Mouse (Mus musculus) adrenal gland, adult 8-10 months (tissue): ENCODE results near the gene Morn4. TPM values are rescaled to one million over a fixed set of nuclear protein-coding genes. Genes with fewer than 3 reads are reported as not detected.

Source experiments
- DNase-seq: peaks from one replicate; pipeline ENCODE4 v3.0.0; 2022
- total RNA-seq, 4 experiments: library from RNA; stranded (reverse); gene quantifications; 2 replicates each; pipeline ENCODE4 v1.2.4; 2022

Morn4 gene
- total RNA-seq, 4 experiments from 2014 or later, result 9.1 to 25.1 (median 19.8) TPM

DNA sequence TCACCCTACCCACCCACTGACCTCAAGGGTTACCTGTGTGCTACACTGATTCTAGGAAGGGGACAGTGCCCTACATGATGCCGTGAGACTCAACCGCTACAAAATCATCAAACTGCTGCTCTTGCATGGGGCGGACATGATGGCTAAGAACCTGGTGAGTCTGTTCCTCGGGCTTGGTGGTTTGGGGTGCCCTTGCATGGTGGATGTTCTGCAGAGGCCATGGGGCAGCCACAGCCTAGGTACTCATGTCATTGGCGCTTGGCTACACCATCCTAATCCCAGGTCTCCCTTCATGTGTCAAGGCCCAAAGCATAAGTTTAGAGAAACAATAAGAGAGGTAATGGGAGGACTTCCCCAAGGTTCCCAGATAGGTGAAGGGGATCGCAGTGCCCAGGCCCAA, 42.2 kb downstream of the Morn4 start:
- DNase-seq, result no peak

DNA sequence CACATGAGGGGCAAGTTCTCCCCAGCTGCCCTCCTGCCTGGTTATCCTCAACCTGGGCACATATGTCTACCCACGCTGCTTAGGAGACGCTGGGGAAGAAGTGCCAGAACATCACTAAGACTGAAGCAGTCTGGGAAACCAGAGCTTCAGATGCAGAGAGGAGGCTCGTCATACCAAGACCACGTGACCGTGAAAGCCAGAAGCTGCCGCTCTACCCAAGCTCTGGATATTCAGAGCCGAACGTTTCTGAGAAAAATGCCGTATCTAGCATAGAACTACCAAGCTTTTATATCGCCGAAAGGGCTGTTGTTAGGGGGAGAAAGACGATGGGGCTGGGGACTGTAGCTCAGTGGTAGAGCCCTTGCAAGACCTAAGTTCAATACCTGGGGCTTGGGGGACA, 47.8 kb downstream of the Morn4 start:
- DNase-seq, result no peak

DNA sequence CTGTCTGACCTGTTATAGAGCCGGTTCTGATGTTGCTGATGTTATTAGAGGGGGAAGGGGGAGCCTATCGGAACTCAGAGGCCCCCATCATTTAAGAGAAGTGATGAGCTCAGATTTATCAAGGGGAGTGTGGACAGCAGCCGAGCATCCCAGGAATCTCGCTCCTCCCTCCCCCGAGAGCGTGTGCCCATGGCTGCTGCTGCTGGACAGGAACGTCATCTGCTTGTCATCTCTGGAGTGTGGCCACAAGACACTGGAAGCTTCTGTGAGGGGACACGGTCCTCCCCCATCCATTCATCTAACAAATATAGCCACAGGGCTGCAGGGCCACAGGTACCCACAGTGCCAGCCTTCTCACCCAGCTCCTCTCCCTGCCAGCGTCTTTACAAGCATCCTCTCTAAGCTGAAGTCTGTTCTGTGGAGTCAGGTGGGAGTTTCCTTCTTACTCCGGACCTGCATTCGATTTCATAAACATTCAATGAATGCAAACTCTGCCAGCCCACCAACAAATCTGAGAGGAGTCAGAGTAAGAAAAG, 48.9 kb downstream of the Morn4 start:
- no peak for DNase-seq

DNA sequence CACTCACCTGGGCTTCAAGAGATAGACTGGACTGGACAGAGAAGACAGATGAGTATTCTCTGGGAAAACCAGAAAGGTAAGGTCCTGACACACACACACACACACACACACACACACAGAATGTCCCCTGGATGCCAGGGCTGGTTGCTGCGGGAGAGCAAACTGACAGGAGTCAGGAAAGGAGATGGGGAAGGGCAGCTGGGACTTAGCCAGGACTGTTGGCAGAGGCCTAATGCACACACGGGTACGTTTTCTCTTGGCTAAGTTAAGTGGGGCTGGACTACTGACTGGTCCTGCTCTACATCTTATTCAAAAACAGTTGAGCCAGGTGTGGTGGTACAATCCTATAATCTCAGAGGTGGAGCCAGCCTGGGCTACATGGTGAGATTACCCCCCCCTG, 49.8 kb downstream of the Morn4 start:
- no peak for DNase-seq

DNA sequence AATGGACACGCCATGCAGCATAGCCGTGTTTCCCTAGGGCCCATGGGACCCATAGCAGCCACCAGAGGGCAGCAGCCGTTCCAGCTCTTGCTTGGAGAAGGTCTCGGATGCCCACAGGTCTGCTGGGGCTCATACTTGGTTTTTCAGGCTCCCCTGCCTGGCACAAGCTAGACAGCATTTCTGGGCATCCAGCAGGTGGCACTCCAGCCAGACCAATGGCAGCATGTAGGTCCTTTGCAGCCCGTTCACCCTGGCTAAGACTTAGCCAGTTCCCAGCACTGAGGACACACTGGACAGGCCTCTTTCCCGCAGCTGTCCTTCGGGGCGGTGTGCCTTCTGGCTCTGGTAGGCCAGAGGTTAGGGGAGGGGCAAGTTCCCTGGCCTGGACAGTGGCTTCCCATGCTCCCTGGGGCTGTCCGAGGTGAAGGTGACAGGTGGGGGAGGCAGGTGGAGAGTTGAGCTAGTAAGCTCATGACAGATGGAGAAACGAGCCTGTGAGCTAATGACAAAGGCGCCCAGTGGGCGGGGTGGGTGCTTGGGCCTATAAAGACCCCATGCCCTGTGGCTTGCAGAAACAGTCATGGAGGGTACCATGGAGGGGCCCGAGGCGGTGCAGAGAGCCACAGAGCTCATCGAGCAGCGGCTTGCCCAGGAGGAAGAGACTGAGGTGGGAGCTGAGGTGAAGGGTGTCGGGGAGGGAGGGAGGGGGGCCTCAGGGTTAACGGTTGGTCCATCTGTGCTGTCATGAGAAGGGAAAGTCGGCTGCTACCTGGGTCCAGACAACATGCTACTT, 50.5 kb downstream of the Morn4 start, which contains the start of gene Ankrd2:
Gene Ankrd2 (plus strand): TSS at position 545 of the 793 bp plus-strand sequence.
- peak; percentile 83 for DNase-seq

DNA sequence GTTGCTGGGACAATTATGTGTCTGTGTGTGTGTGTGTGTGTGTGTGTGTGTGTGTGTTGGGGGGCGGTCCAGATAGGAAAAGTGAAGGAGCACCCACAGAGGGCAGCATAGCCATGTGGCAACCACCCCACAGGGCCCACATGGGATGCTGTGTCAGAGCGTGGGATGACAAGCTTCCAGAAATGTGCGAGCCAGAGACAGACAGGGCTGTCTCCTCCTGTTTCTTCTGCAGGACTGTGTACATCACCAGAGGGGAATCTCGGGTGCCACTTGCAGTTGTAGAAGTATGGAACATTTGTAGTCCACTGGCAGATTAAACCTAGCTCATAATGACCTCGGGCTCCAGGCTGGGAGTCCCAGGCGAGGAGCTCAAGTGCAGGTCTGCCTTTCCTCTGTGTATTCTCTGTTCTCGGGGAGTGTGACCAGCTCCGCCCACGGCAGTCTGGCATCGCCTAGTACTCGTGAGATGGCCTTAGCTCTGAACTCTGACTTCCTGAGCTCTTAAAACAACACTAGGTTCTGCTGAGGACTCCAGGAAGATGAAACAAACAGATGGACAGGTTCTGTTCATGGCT, 51.2 kb downstream of the Morn4 start:
- no peak for DNase-seq

DNA sequence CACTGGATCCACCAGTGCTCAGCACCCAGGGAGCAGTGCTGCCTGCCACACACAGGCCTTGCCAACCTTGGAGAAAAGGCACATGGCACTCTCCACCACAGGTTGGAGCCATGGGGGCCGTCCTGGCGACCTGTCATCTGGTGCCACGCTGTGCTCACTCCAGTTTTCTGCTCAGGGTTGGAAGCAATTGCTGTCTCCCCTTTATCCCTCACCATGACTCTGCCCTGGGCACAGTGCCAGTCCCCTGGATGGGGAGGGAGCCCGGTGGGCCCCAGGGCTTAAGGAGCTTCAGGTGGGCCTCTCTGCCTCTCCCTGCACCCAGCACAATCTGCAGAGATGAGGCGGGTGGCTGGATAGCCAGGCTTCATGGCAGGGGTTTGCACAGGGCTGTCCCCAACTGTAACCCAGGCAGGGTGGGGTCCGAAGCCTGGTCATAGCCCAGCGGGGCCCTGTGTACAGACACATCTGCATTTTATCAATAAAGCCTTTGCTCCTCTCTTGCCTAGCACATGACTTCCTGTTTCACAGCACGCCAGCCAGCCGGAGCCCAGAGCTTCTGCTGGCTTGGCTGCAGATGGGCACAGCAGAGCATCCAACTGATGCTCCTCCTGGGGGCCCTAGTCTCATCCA, 51.9 kb downstream of the Morn4 start:
- DNase-seq, result no peak

DNA sequence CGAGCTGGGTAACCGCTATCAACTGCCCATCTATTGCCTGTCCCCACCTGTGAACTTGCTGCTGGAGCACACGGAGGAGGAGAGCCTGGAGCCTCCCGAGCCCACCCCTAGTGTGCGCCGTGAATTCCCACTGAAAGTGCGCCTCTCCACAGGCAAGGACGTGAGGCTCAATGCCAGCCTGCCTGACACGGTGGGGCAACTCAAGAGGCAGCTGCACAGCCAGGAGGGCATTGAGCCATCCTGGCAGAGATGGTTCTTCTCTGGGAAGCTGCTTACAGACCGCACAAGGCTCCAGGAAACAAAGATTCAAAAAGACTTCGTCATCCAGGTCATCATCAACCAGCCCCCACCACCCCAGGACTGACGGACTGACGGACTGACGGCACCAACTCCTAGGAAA, 52.5 kb downstream of the Morn4 start:
- no peak for DNase-seq

DNA sequence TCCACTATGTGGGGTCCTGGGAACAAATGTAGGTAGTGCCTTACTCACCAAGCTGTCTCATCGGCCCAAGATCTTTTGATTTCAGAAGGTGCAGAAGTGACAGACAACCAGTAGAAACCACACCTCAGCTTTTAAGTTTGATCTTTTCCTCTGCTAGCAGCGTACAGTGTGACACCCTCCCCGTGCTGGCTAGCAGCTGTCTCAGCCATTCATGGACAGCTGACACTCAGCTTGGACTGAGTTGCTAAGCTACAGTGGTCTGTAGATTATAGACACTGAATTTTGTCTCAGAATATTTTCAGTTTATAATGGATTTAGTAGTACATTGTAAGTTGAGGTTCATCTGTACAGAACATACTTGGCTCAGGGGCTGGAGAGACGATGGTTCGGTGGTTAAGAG, 55.0 kb downstream of the Morn4 start:
- no peak for DNase-seq

DNA sequence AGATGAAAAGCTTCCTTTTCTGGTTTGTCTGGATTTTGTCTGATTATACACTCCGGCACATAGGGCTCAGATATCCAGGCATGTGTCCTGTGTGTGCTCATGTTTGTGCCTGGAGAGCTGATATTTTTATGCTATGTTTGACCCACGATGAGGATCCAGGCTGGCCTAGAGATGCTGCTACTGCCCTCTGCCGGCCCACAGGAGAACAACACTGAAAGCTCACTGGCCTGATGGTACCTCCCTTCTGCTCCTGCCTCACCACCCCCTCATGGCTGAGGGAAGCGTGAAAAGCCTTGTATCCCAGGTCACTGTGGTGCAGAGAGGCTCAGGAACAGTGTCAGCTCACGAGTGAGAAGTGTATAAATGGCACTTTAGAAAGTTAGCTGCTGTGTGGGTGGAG, 60.0 kb downstream of the Morn4 start:
- DNase-seq, result peak; percentile 65

Other genes starting within 250 kb of the Morn4 start
- 1 to 10 TPM; 1.8 to 4.4 (median 3.8) TPM for gene Frat2, start 238.2 kb downstream of the Morn4 start, total RNA-seq
- gene Rrp12, start 190.2 kb downstream of the Morn4 start, total RNA-seq, result 10 to 100 TPM; 15.8 to 17.9 (median 17.0) TPM
- 100 to 1,000 TPM; 650 to 931 (median 818) TPM for gene Pgam1, start 174.4 kb downstream of the Morn4 start, total RNA-seq
- 10 to 100 TPM; 26.6 to 34.0 (median 30.8) TPM for gene Exosc1, start 152.9 kb downstream of the Morn4 start, total RNA-seq
- gene Zdhhc16, start 152.9 kb downstream of the Morn4 start, total RNA-seq, result 10 to 100 TPM; 29.5 to 40.7 (median 34.8) TPM
- gene Mms19, start 105.2 kb downstream of the Morn4 start, total RNA-seq, result 10 to 100 TPM; 25.4 to 36.3 (median 29.7) TPM
- gene Ubtd1, start 104.6 kb downstream of the Morn4 start, total RNA-seq, result 10 to 100 TPM; 17.2 to 23.2 (median 21.2) TPM
- gene Ankrd2, start 50.4 kb downstream of the Morn4 start, total RNA-seq, result 1 to 10 TPM in 1 of 4 experiments, under 1 TPM in 2, not detected in 1; 0.27 to 1.3 (median 0.42) TPM
- gene Hoga1, start 40.7 kb downstream of the Morn4 start, total RNA-seq, result 10 to 100 TPM in 2 of 4 experiments, 1 to 10 TPM in 2; 2.8 to 17.4 (median 9.1) TPM
- gene 4933411K16Rik, start 34.1 kb downstream of the Morn4 start, total RNA-seq, result 1 to 10 TPM in 2 of 4 experiments, under 1 TPM in 2; 0.58 to 3.5 (median 1.5) TPM
- 10 to 100 TPM; 78.8 to 81.8 (median 80.4) TPM for gene Pi4k2a, start 4.1 kb upstream of the Morn4 start, total RNA-seq
- gene Avpi1, start 42.7 kb upstream of the Morn4 start, total RNA-seq, result 100 to 1,000 TPM in 1 of 4 experiments, 10 to 100 TPM in 3; 53.5 to 107 (median 73.9) TPM
- gene Marveld1, start 61.0 kb upstream of the Morn4 start, total RNA-seq, result 10 to 100 TPM; 35.2 to 56.5 (median 47.4) TPM
- gene Zfyve27, start 77.6 kb upstream of the Morn4 start, total RNA-seq, result 10 to 100 TPM; 53.2 to 70.1 (median 61.8) TPM
- gene Sfrp5, start 115.9 kb upstream of the Morn4 start, total RNA-seq, result 10 to 100 TPM in 2 of 4 experiments, 1 to 10 TPM in 2; 3.4 to 25.0 (median 13.1) TPM
- gene Golga7b, start 161.2 kb upstream of the Morn4 start, total RNA-seq, result 1 to 10 TPM; 1.2 to 2.1 (median 1.6) TPM